Mouse (Mus musculus) forebrain, embryonic 14.5 days (tissue): ENCODE measurements around the gene Arap1. TPM values are rescaled to one million over a fixed set of nuclear protein-coding genes. Genes with fewer than 3 reads are reported as not detected.

Source experiments
- ATAC-seq: fragments of 200-750 bp; cut with Nextera tagmentation; 2 replicates; pipeline ENCODE4 v1.8.0; 2017; ENCODE audit warnings: mild to moderate bottlenecking, moderate library complexity
- DNase-seq: peaks from one replicate; pipeline ENCODE4 v3.0.0-alpha.2; 2015; ENCODE audit warnings: low spot score
- H3K27ac ChIP-seq: fragments of 300-500 bp; sonication (generic); 2 replicates; pipeline ENCODE4 v1.5.1; 2014; ENCODE audit warnings: low read depth, mild to moderate bottlenecking, control low read depth, low read length, moderate library complexity
- H3K27me3 ChIP-seq: fragments of 300-500 bp; sonication (generic); replicated peaks from 2 replicates; pipeline ENCODE4 v1.6.1; 2014; ENCODE audit warnings: low read length, control low read depth, mixed read lengths; ENCODE audit not compliant: control insufficient read depth, insufficient read depth
- H3K36me3 ChIP-seq: fragments of 300-500 bp; sonication (generic); 2 replicates; pipeline ENCODE4 v1.6.1; 2014; ENCODE audit warnings: low read length, control low read depth; ENCODE audit not compliant: control insufficient read depth, insufficient read depth
- H3K4me1 ChIP-seq: fragments of 300-500 bp; sonication (generic); 2 replicates; pipeline ENCODE4 v1.6.1; 2014; ENCODE audit warnings: antibody characterized with exemption, low read length, control low read depth; ENCODE audit not compliant: control insufficient read depth, insufficient read depth
- H3K4me2 ChIP-seq: fragments of 300-500 bp; sonication (generic); 2 replicates; pipeline ENCODE4 v1.6.1; 2014; ENCODE audit warnings: mild to moderate bottlenecking, control low read depth, low read length
- H3K4me3 ChIP-seq: fragments of 300-500 bp; sonication (generic); 2 replicates; pipeline ENCODE4 v1.5.1; 2014; ENCODE audit warnings: low read depth, low read length, control low read depth
- H3K9ac ChIP-seq: fragments of 300-500 bp; sonication (generic); 2 replicates; pipeline ENCODE4 v1.6.1; 2014; ENCODE audit warnings: mild to moderate bottlenecking, low read length, control low read depth, moderate library complexity
- H3K9me3 ChIP-seq: fragments of 300-500 bp; sonication (generic); replicated peaks from 2 replicates; pipeline ENCODE4 v1.6.1; 2016; ENCODE audit warnings: low read length, control low read depth, mixed read lengths; ENCODE audit not compliant: control insufficient read depth
- WGBS: fragments of 180-500 bp; shearing (Covaris S2); extraction: QIAGEN DNeasy Blood & Tissue Kit; methylation state at CpG from one replicate; pipeline ENCODE4 v1.1.7; 2014; 5-methylcytosine and 5-hydroxymethylcytosine counted together
- polyA plus RNA-seq: library from polyadenylated mRNA; unstranded; fragments of >200 nt; fragmentation: Nextera tagmentation; extraction: Ambion mirVana; gene quantifications from 2 replicates; pipeline ENCODE4 v1.2.1, GENCODE M21; 2014

Gene Arap1
- polyA plus RNA-seq, 1 experiment from 2014 or later, result 5.8 TPM

DNA sequence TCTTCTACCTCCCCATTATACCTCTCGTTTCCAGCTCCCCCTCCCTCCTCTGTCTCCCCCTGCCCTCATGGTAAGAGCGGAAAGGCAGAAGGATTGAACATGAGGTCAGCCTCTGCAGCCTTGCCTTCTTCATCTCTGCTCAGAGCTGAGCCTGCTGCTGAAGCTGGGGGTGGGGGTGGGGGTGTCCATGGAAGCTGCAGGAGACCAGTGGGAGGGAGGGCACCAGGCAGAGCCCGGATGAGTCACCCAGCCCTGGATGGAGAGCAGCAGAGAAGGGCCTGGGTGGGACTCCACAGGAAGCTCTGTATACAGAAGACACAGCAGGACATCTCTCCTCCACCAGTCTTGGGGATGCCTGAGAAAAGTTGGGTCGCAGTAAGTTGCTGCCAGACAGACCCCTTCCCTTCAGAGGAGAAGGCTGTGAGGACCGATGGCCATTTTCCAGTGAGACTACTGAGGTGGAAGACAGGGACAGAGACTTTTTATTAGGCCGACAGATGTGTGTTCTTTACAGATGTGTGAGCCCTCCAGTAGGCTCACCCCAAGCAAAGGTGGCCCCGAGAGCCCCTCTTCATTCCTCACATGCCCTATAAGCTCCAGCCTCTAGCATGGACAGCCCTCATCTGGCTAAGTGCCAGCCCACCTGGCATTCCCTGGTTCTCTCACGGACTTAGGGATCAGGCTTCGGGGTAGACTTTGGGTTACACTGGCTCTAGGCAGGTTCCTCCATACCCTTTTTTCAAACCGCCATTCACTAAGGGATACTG is 17.6 kb upstream of the Arap1 start:
- DNase-seq (no peak), ATAC-seq (no peak)
- no peak overlapping the region for H3K27ac ChIP-seq
- WGBS, result 71% methylated on average over 10 of the region's 10 CpGs
- no peaks in the 10 kb centered on the region for H3K9me3 ChIP-seq
- H3K4me1 ChIP-seq, result peaks cover 9% of the 10 kb centered on the region
- H3K36me3 ChIP-seq, result no peaks in the 10 kb centered on the region
- H3K9ac ChIP-seq, result no peak overlapping the region
- H3K4me3 ChIP-seq, result no peak overlapping the region
- H3K27me3 ChIP-seq, result no peaks in the 10 kb centered on the region
- no peak overlapping the region for H3K4me2 ChIP-seq

- WGBS, result 80% methylated on average over 4 of the region's 4 CpGs
- H3K4me1 ChIP-seq, result peaks cover 9% of the 10 kb centered on the region
- H3K9ac ChIP-seq, result no peak overlapping the region
- no peak for ATAC-seq
- H3K4me2 ChIP-seq, result no peak overlapping the region
- no peaks in the 10 kb centered on the region for H3K27me3 ChIP-seq
- no peaks in the 10 kb centered on the region for H3K9me3 ChIP-seq
- no peak overlapping the region for H3K27ac ChIP-seq
- no peak for DNase-seq
- H3K36me3 ChIP-seq, result no peaks in the 10 kb centered on the region
- H3K4me3 ChIP-seq, result no peak overlapping the region
These were observed 17.1 kb upstream of the Arap1 start for GRCm38 (mm10) chr7:101330841-101331173.

GRCm38 (mm10) chr7:101332045-101332831 is 15.6 kb upstream of the Arap1 start:
- peaks cover 9% of the 10 kb centered on the region for H3K4me1 ChIP-seq
- ATAC-seq (no peak), DNase-seq (no peak)
- no peaks in the 10 kb centered on the region for H3K27me3 ChIP-seq
- H3K9ac ChIP-seq, result no peak overlapping the region
- no peak overlapping the region for H3K27ac ChIP-seq
- WGBS, result 89% methylated on average over 5 of the region's 5 CpGs
- H3K4me3 ChIP-seq, result no peak overlapping the region
- H3K9me3 ChIP-seq, result no peaks in the 10 kb centered on the region
- no peaks in the 10 kb centered on the region for H3K36me3 ChIP-seq
- no peak overlapping the region for H3K4me2 ChIP-seq

DNA sequence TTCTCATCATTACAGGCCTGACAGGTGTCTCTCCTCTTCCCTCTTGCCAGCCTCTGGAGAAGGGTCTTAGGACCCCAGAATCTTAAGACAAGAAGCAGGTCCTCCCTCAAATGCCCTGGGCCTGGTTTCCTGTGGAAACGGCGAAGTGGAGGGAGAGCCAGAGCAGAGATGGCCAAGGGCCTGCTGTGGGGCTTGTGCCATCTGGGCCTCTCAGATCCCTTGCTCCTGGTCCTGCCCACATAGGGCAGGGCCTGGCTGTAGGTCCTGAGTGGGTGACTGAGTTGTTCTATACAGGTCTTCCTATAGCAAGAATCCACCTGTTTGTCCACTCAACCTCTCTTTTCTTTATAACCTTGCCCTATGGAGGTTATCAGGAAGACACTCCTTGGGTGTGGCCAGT is 12.6 kb upstream of the Arap1 start:
- no peak overlapping the region for H3K4me2 ChIP-seq
- H3K9ac ChIP-seq, result no peak overlapping the region
- H3K36me3 ChIP-seq, result no peaks in the 10 kb centered on the region
- DNase-seq (no peak), ATAC-seq (no peak)
- no peak overlapping the region for H3K27ac ChIP-seq
- 96% methylated on average over 2 of the region's 2 CpGs for WGBS
- H3K9me3 ChIP-seq, result no peaks in the 10 kb centered on the region
- no peaks in the 10 kb centered on the region for H3K27me3 ChIP-seq
- H3K4me3 ChIP-seq, result no peak overlapping the region
- no peaks in the 10 kb centered on the region for H3K4me1 ChIP-seq

DNA sequence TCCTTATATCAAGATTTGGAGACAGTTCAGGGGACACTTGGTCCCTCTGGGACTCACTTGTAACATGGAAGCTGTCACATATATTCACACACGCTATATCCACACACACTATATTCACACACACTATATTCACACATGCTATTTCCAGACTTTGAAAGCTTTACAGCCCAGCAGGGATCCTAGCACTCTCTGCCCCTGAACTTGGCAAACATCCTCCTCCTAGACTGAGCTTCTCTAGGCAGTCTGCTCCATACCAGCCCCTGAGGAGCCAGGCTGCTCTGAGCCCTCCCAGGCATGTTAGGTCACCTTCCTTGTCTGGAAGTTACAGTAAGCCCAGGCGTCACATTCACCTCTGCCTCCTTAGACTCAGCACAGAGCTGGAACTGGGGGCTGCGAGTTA is 11.2 kb upstream of the Arap1 start:
- H3K9me3 ChIP-seq, result no peaks in the 10 kb centered on the region
- H3K36me3 ChIP-seq, result no peaks in the 10 kb centered on the region
- H3K4me1 ChIP-seq, result no peaks in the 10 kb centered on the region
- no peak overlapping the region for H3K4me2 ChIP-seq
- 92% methylated on average over 3 of the region's 3 CpGs for WGBS
- DNase-seq (no peak), ATAC-seq (no peak)
- no peak overlapping the region for H3K9ac ChIP-seq
- H3K27ac ChIP-seq, result no peak overlapping the region
- no peaks in the 10 kb centered on the region for H3K27me3 ChIP-seq
- no peak overlapping the region for H3K4me3 ChIP-seq

- no peaks in the 10 kb centered on the region for H3K36me3 ChIP-seq
- no peak overlapping the region for H3K4me2 ChIP-seq
- H3K9ac ChIP-seq, result no peak overlapping the region
- H3K9me3 ChIP-seq, result no peaks in the 10 kb centered on the region
- WGBS, result 88% methylated on average over 3 of the region's 3 CpGs
- DNase-seq (no peak), ATAC-seq (no peak)
- H3K27me3 ChIP-seq, result no peaks in the 10 kb centered on the region
- H3K27ac ChIP-seq, result no peak overlapping the region
- no peak overlapping the region for H3K4me3 ChIP-seq
- H3K4me1 ChIP-seq, result no peaks in the 10 kb centered on the region
These were observed 10.5 kb upstream of the Arap1 start for GRCm38 (mm10) chr7:101337401-101337800.

GRCm38 (mm10) chr7:101341405-101341804 is 6.5 kb upstream of the Arap1 start:
- WGBS, result 73% methylated on average over 6 of the region's 6 CpGs
- Histone ChIP-seq H3K36me3 (no peaks in the 10 kb centered on the region), H3K27me3 (no peaks in the 10 kb centered on the region), H3K4me3 (no peak overlapping the region), H3K4me1 (no peaks in the 10 kb centered on the region), H3K9me3 (no peaks in the 10 kb centered on the region), H3K4me2 (no peak overlapping the region), H3K27ac (no peak overlapping the region), H3K9ac (no peak overlapping the region)
- DNase-seq (no peak), ATAC-seq (no peak)

DNA sequence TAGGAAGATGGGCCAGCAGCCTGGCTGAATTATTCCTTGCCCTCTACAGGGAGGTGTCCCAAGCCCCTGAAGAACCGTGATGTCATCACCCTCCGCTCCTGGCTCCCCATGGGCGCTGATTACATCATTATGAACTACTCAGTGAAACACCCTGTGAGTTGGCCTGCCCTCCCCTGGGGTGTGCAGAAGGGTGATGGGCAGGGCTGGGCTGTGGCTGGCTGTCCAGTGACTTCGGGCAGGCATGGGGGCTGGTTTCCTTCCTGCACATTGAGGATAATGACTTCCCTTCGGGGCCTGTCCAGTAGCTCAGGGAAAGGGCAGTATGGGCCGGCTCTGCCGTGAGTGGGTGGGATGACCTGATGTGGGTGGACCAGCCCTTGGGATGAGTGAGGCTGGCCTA is 4.7 kb upstream of the Arap1 start:
- ATAC-seq, result no peak
- no peak overlapping the region for H3K9ac ChIP-seq

DNA sequence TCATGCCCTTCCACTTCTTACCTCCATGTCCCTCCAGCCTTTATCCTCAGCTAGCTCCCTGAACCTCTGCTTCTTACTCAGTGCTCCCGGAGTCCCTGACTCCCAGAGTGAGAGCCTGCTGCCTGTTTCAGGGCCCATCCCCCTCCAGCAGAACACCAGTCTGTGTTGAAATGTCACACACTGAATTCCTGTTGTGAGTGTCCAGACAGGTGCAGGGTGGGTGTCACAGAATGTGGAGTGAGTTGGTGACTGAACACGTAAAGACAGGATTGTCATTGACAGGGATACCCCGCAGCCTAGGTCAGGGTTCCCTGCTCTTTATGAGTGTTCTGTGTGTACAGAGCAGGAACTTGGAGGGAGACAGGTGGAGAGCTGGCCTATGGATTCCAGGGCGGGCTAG is 3.0 kb upstream of the Arap1 start:
- H3K27ac ChIP-seq, result no peak overlapping the region
- H3K9me3 ChIP-seq, result no peaks in the 10 kb centered on the region
- ATAC-seq (no peak), DNase-seq (no peak)
- H3K4me2 ChIP-seq, result no peak overlapping the region
- 0 out of 2 replicates have a peak, but pooled peaks cover 11% of the 10 kb centered on the region for H3K27me3 ChIP-seq
- no peak overlapping the region for H3K9ac ChIP-seq
- H3K4me1 ChIP-seq, result peaks cover 12% of the 10 kb centered on the region
- no peaks in the 10 kb centered on the region for H3K36me3 ChIP-seq
- 74% methylated on average over 4 of the region's 4 CpGs for WGBS
- H3K4me3 ChIP-seq, result no peak overlapping the region

More for the DNA sequence above, 4.7 kb upstream of the Arap1 start:
- H3K4me2 ChIP-seq, result no peak overlapping the region
- H3K27ac ChIP-seq, result no peak overlapping the region
- H3K4me1 ChIP-seq, result peaks cover 6% of the 10 kb centered on the region
- H3K4me3 ChIP-seq, result no peak overlapping the region
- H3K9me3 ChIP-seq, result no peaks in the 10 kb centered on the region
- WGBS, result 84% methylated on average over 7 of the region's 7 CpGs
- DNase-seq, result no peak
- no peaks in the 10 kb centered on the region for H3K27me3 ChIP-seq
- no peaks in the 10 kb centered on the region for H3K36me3 ChIP-seq
